Mouse (Mus musculus) mouse embryonic stem cell (cell line): ENCODE measurements at regions not wholly inside any gene's neighbourhood (a gene's known extent, or its start where the extent isn't known, plus 50 kb on each side); places are given as distances from the start of the nearest gene placed in this dataset.

Experiments used
- in situ Hi-C, 2 experiments: fragments of 300-500 bp; cut with MboI; formaldehyde crosslinking; loops; 1 replicate in 1 of 2; 3 replicates in 1 of 2; pipeline ENCODE4 v1.14.3; 2019 to 2020; ENCODE audit warnings: low sequenced_read_pairs in 2 of 2, low pct_unique_long_range_greater_than_20kb in 1 of 2, mixed read lengths in 1 of 2; ENCODE audit not compliant: unreplicated experiment in 1 of 2

GRCm38 (mm10) chr15:88399989-88400388, 200.1 kb upstream of the Zdhhc25 start:
- in situ Hi-C loops = no loop called here

- in situ Hi-C loops = no loop called here
These were observed 199.3 kb upstream of the Zdhhc25 start for GRCm38 (mm10) chr15:88400787-88401186.

DNA sequence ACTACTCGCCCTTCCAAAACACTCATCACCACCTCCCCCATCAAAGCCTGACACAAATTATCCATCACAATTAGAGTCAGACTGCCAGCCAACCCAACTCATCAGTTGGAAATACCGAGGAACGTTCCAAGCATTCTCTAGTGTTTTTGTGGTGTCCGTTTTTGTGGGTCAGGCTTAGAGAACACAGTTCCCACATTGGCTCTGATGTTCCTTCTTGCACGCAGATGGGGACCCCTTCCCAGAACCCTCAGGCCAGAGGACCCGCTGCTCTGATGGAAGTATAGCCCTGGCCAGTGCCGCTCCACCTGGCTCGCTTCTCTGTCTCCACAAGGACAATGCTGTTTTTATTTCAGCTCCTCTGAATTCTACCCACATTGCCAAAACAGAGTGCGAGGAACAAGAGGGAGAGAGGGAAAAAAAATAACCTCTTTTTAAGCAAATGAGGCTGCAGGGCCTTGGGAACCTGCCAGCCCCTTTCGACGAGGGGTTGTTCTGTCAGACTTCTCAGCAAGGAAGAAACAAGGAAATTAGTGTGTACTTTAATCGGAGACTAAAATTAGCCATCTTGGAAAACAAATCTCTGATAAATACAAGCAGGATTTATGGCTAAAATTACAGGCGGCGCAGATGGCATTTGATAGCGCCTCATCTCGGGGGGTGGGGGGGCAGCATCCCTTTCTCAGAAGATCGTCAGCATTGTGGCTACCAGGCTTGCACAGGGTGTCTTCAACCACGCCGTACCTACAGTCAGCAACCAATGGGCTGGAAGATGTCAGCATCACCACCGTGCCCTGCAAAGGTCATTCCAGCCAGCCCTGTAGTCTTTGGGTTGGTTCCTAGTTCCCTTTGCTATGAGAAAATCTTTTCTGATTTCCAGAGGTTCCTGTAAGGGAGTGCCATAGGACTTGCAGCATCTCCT, 191.4 kb upstream of the Zdhhc25 start:
- in situ Hi-C loops = no loop called here

GRCm38 (mm10) chr15:88414206-88414605, 185.9 kb upstream of the Zdhhc25 start:
- in situ Hi-C loops = no loop called here

DNA sequence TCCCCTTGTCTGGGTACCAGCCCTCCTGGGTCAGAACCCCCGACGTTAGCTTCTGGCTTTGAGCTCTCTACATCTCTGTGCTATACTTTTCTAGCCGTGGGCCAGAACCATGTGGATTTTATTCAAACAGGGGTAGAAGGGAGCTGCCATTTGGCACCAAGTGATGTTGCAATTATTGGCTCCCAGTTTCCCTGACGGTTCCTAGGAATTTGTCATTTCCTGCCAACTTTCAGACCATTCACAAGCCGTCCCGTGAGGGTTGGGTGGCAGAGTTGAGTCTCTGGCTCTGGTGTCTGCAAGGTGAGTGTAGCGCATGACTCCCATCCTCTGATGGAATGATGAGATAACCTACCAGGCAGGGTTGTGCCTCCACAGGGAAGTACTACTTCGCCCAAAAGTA, 181.2 kb upstream of the Zdhhc25 start:
- in situ Hi-C loops = no loop called here

GRCm38 (mm10) chr15:88428441-88428840, 171.7 kb upstream of the Zdhhc25 start:
- in situ Hi-C loops = no loop called here

- in situ Hi-C loops = no loop called here
These were observed 169.2 kb upstream of the Zdhhc25 start for GRCm38 (mm10) chr15:88430941-88431340.

- in situ Hi-C loops = no loop called here
These were observed 151.8 kb upstream of the Zdhhc25 start for GRCm38 (mm10) chr15:88448272-88448671.

- in situ Hi-C loops = no loop called here
These were observed 148.9 kb upstream of the Zdhhc25 start for GRCm38 (mm10) chr15:88451241-88451640.

DNA sequence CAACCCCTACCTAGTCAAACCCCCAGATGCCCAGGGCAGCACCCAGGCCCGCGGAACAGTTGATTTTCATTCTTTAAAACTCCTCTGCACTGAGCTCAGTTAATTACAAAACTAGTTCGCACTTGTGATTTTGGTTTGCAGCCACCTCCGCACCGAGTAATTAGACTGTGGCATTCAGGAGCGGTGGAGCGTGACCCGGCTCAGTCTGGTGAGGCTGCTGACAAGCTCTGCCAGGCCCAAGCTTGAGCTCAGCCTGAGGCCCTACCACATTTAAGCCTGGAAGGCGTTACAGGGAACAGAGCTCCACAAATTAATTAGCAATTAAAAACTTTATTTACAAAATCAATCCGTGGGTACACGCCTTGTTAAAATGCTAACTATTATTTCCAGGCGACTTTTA, 132.0 kb upstream of the Zdhhc25 start:
- in situ Hi-C loops = no loop called here

DNA sequence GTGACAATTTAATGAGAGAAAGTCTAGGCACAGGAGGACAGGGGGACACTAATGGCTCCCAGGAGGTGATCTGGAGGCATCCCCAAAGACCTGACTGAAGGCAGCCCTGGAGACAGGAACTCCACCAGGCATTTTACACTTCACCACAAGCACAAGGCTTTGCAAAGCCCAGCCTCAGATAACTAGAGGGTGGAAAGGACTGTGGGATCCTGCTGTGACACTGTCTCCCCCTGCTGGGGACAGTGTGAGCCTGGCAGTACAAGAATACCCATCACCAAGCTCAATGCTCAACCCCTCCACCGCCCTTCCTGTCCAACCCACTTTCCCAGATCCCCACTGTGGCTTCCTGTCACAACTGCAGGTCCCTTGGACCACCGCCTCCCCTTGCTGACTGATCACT, 131.3 kb upstream of the Zdhhc25 start:
- in situ Hi-C loops = no loop called here

DNA sequence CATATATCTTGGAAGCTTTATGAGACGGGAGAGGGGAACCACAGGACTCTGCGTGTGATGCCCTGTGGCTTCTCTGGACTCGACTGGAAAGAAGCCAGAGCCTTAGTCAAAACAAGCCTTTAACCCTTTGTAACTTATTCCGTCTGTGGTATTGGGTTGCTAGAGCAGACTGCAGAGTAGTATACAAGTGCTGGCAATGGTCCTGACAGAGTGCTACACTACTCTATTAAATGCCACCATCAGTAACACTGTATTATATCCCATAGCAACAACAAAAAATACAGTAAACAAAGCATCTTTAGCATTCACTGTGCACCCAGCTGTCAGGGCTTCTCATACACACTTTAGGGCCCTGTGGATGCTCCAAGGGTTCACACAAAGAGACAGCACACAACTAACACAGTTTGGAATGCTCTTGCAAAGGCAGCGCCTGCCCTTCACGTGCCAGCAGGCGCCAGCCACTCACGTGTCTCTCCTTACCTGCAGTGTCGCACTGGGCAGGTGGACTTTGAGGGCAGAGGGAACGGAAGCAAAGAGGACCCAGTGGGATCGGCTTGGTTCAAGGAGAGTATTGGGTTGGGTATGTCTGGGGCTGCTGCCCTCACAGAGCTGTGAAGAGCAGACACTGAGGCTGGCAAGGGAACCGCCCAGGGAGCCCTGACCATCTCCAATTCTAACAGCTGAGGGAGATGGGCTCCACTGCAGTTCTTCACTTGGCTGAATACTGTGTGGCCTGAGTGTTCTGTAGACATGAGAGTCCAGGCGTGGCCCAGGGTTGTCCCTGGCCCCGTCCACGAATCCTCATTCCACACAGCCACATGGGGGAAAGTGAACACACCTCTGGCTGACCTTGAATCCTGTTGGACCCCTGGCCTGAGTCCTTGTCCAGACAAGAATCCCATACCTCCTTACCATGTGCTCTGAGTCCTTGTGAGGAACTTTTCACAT, 130.3 kb upstream of the Zdhhc25 start:
- in situ Hi-C loops = no loop called here

GRCm38 (mm10) chr15:88472351-88473100, 127.6 kb upstream of the Zdhhc25 start:
- in situ Hi-C loops = no loop called here

GRCm38 (mm10) chr15:88473221-88473620, 126.9 kb upstream of the Zdhhc25 start:
- in situ Hi-C loops = no loop called here

- in situ Hi-C loops = no loop called here
These were observed 116.6 kb upstream of the Zdhhc25 start for GRCm38 (mm10) chr15:88483471-88483870.

- in situ Hi-C loops = no loop called here
These were observed 110.4 kb upstream of the Zdhhc25 start for GRCm38 (mm10) chr15:88489715-88490114.

DNA sequence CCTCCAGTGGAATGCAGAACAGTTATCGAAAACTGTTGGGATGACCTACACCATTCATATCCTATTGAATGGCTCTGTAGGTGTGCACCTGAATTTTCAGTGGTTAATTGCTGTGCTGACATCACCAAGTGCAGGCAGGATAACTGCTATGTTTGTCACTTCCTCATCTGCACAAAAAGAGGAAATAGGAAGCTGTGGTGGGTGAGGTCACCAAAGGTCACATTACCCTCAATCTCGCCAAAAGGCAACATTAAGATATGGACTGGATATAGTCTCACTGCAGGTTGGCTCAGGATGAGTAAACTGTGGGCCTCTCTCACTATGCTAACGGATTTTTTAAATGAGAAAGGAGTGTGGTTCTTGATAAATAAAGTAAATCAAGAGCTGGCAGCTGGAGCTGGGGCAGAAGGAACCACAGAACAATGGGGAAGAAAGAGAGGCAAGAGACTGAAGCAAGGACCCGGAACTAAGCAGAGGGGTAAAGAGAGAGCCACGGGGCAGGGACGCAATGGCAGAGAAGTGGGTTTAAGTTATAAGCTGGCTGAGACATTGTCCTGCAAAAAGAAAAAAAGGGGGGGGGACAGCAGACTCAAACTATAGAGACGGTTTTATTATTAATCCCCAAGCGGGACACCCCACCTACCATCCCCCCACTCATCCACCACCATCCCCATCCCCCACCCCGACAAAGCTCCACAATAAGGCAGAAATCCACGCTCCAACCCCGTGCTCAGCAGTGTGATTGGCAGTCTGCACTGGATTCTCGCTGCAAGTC, 109.6 kb upstream of the Zdhhc25 start:
- in situ Hi-C loops = no loop called here

GRCm38 (mm10) chr15:88491091-88491366, 109.1 kb upstream of the Zdhhc25 start:
- in situ Hi-C loops = no loop called here
